Mouse (Mus musculus) lung, postnatal 0 days (tissue): Measurements from ENCODE around the gene Plpp1. TPM values are rescaled to one million over a fixed set of nuclear protein-coding genes. Genes with fewer than 3 reads are reported as not detected.

Experiments
- ATAC-seq: fragments of 200-750 bp; cut with Nextera tagmentation; 2 replicates; pipeline ENCODE4 v1.8.0; 2017; ENCODE audit warnings: moderate library complexity
- DNase-seq: peaks from one replicate; pipeline ENCODE4 v3.0.0-alpha.2; 2016; ENCODE audit warnings: low spot score
- H3K27ac ChIP-seq: fragments of 300-500 bp; sonication (generic); 2 replicates; pipeline ENCODE4 v1.5.1; 2014; ENCODE audit warnings: antibody characterized with exemption, mild to moderate bottlenecking, low read length, mixed read lengths
- H3K27me3 ChIP-seq: fragments of 300-500 bp; sonication (generic); replicated peaks from 2 replicates; pipeline ENCODE4 v1.6.1; 2014; ENCODE audit warnings: low read length, mixed read lengths; ENCODE audit not compliant: insufficient read depth
- H3K36me3 ChIP-seq: fragments of 300-500 bp; sonication (generic); 2 replicates; pipeline ENCODE4 v1.6.1; 2014; ENCODE audit warnings: low read length, mixed read lengths; ENCODE audit not compliant: insufficient read depth
- H3K4me1 ChIP-seq: fragments of 300-500 bp; sonication (generic); 2 replicates; pipeline ENCODE4 v1.6.1; 2014; ENCODE audit warnings: antibody characterized with exemption, low read depth, low read length, mixed read lengths; ENCODE audit not compliant: insufficient read depth
- H3K4me2 ChIP-seq: fragments of 300-500 bp; sonication (generic); replicated peaks from 2 replicates; pipeline ENCODE4 v1.6.1; 2014; ENCODE audit warnings: low read depth, mild to moderate bottlenecking, low read length, moderate library complexity, mixed read lengths
- H3K4me3 ChIP-seq: fragments of 300-500 bp; sonication (generic); 2 replicates; pipeline ENCODE4 v1.5.1; 2014; ENCODE audit warnings: low read depth, low read length
- H3K9ac ChIP-seq: fragments of 300-500 bp; sonication (generic); replicated peaks from 2 replicates; pipeline ENCODE4 v1.6.1; 2014; ENCODE audit warnings: low read depth, mild to moderate bottlenecking
- H3K9me3 ChIP-seq: fragments of 300-500 bp; sonication (generic); 2 replicates; pipeline ENCODE4 v1.6.1; 2016; ENCODE audit warnings: low read length, mixed read lengths
- CTCF ChIP-seq: IDR thresholded peaks from 2 replicates; pipeline ENCODE4 v1.5.1; 2016; ENCODE audit warnings: antibody characterized with exemption, mild to moderate bottlenecking
- EP300 ChIP-seq: IDR thresholded peaks from 2 replicates; pipeline ENCODE4 v1.6.1; 2016; ENCODE audit warnings: antibody characterized with exemption, mild to moderate bottlenecking, control low read depth
- WGBS: fragments of 180-500 bp; shearing (Covaris S2); extraction: QIAGEN DNeasy Blood & Tissue Kit; methylation state at CpG from one replicate; pipeline ENCODE4 v1.1.7; 2014; 5-methylcytosine and 5-hydroxymethylcytosine counted together
- polyA plus RNA-seq: library from polyadenylated mRNA; unstranded; fragments of >200 nt; fragmentation: Nextera tagmentation; extraction: Ambion mirVana; gene quantifications from 2 replicates; pipeline ENCODE4 v1.2.1, GENCODE M21; 2015

Plpp1 gene
- polyA plus RNA-seq, 1 experiment from 2014 or later, result 292 TPM

DNA sequence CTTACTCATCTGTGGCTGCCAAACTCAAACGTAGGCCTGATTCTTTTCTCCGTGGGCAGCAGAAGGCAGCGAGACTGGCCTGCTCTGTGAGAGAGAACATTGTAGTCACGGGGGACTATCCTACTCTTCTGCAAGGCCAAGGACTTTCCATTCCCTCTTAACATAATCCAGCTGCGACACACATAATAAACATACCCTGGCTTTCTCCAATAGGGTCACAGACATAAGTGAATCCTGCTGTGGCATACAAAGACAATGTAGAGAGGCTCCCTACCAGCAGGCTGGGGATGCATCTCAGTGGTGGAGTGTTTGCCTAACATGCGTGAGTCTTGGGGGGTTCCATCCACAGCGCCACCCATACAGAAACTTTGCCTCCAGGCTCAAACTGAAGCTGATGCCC, 15.3 kb upstream of the Plpp1 start:
- no peak for TF ChIP-seq EP300
- no peak for TF ChIP-seq CTCF
- no peak overlapping the region for H3K9ac ChIP-seq
- 77% methylated on average over 7 of the region's 7 CpGs for WGBS
- H3K36me3 ChIP-seq, result no peaks in the 10 kb centered on the region
- H3K4me2 ChIP-seq, result no peak overlapping the region
- ATAC-seq, result no peak
- no peak overlapping the region for H3K27ac ChIP-seq
- no peaks in the 10 kb centered on the region for H3K4me1 ChIP-seq
- DNase-seq, result no peak
- H3K27me3 ChIP-seq, result no peaks in the 10 kb centered on the region
- H3K4me3 ChIP-seq, result no peak overlapping the region
- H3K9me3 ChIP-seq, result no peaks in the 10 kb centered on the region

DNA sequence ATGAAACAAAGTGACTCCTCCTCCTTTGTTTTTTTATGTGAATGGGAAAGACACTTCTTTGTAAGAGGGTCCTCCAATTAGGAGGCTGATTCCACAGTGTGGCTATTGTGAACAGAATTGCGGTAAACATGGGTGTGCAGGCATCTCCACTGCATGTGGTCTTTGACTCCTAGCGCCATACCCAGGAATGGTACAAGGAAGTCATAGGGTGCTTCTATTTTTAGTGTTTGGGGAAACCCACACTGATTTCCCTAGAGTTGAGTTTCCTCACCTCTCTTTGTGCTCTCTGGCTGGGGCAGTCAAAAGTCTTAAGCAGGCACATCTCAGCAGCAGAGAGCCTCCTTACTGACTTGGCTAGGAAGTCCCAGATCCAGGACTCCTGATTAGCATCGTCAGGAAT, 14.4 kb upstream of the Plpp1 start:
- WGBS, result 69% methylated on average over 3 of the region's 3 CpGs
- no peak overlapping the region for H3K9ac ChIP-seq
- ATAC-seq, result no peak
- no peaks in the 10 kb centered on the region for H3K4me1 ChIP-seq
- no peaks in the 10 kb centered on the region for H3K27me3 ChIP-seq
- no peak overlapping the region for H3K27ac ChIP-seq
- TF ChIP-seq CTCF (no peak), EP300 (no peak)
- no peak overlapping the region for H3K4me2 ChIP-seq
- no peak overlapping the region for H3K4me3 ChIP-seq
- DNase-seq, result no peak
- no peaks in the 10 kb centered on the region for H3K36me3 ChIP-seq
- H3K9me3 ChIP-seq, result no peaks in the 10 kb centered on the region

DNA sequence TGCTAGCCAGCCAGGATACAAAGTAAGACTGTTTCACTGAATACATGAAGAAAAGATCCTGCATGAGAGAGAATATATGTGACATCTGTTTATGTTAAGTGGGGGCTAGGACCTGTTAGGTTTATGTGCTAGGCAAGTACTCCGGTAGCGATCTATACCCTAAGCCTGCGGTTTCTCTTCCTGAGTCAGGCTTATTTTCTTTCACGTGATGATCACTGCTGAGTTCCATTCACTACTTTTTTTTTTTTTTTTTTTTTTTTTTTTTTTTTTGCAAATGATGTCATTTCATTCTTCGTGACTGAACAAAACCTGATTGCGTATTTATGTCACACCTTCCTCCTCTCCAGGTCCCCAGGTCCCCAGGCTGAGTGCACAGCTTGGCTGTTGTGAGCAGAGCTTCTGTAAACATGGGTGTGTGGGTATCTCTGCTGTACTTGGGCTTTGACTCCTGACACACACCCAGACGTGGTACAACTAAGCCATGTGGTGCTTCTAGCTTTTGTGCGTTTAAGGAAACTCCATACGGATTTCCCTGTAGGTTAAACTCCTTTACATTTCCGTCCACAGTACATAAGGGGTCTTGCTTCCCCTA, 13.6 kb upstream of the Plpp1 start:
- Histone ChIP-seq H3K27me3 (no peaks in the 10 kb centered on the region), H3K27ac (no peak overlapping the region), H3K36me3 (no peaks in the 10 kb centered on the region), H3K9me3 (no peaks in the 10 kb centered on the region), H3K9ac (no peak overlapping the region), H3K4me3 (no peak overlapping the region), H3K4me2 (no peak overlapping the region), H3K4me1 (no peaks in the 10 kb centered on the region)
- no peak for ATAC-seq
- 64% methylated on average over 10 of the region's 10 CpGs for WGBS
- TF ChIP-seq EP300 (no peak), CTCF (no peak)
- DNase-seq, result no peak

DNA sequence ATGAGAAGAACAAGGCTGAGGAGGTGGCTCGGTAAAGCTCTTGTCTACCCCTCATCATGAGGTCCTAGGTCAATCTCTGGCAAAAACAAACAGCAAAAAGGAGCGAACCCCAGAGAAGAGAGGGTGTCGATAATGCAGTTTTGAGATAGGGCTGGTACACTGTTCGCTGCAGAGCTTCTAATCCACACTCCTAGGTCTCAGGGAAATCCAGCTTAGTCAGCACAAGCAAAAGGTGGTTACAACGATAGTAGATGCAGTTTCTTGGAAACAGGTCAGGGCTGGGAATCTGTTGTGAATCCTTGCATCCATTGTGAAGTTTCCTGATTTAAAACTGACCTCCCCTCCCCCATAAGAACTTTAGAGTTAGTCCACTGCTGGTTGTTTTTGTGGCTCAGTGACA, 9.8 kb upstream of the Plpp1 start:
- H3K4me3 ChIP-seq, result no peak overlapping the region
- no peak for DNase-seq
- WGBS, result 77% methylated on average over 5 of the region's 5 CpGs
- no peak for ATAC-seq
- no peaks in the 10 kb centered on the region for H3K27me3 ChIP-seq
- H3K9ac ChIP-seq, result no peak overlapping the region
- H3K36me3 ChIP-seq, result no peaks in the 10 kb centered on the region
- no peaks in the 10 kb centered on the region for H3K9me3 ChIP-seq
- H3K4me1 ChIP-seq, result no peaks in the 10 kb centered on the region
- H3K4me2 ChIP-seq, result no peak overlapping the region
- H3K27ac ChIP-seq, result no peak overlapping the region
- TF ChIP-seq CTCF (no peak), EP300 (no peak)

DNA sequence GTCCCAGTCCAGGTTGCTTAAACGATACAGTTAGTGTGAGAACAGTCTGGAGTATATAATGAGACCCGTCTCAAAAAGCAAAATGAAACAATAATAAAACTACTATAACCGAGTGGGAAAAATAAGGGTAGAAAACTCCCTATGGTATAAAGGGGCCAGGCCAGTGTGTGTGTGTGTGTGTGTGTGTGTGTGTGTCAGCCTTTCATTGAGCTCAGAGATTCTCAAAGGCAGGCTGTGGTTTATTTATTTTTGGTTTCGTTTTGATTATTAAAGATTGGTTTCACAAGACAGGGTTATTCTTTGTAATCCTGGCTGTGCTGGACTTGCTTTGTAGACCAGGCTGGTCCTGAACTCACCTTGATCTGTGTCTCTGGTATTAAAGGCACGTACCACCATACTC, 8.7 kb upstream of the Plpp1 start:
- Histone ChIP-seq H3K36me3 (no peaks in the 10 kb centered on the region), H3K4me1 (no peaks in the 10 kb centered on the region), H3K9ac (no peak overlapping the region), H3K9me3 (no peaks in the 10 kb centered on the region), H3K4me2 (no peak overlapping the region), H3K27ac (no peak overlapping the region), H3K4me3 (no peak overlapping the region), H3K27me3 (no peaks in the 10 kb centered on the region)
- no peak for TF ChIP-seq CTCF
- TF ChIP-seq EP300, result no peak
- ATAC-seq (no peak), DNase-seq (no peak)
- WGBS, result 54% methylated on average over 5 of the region's 5 CpGs

DNA sequence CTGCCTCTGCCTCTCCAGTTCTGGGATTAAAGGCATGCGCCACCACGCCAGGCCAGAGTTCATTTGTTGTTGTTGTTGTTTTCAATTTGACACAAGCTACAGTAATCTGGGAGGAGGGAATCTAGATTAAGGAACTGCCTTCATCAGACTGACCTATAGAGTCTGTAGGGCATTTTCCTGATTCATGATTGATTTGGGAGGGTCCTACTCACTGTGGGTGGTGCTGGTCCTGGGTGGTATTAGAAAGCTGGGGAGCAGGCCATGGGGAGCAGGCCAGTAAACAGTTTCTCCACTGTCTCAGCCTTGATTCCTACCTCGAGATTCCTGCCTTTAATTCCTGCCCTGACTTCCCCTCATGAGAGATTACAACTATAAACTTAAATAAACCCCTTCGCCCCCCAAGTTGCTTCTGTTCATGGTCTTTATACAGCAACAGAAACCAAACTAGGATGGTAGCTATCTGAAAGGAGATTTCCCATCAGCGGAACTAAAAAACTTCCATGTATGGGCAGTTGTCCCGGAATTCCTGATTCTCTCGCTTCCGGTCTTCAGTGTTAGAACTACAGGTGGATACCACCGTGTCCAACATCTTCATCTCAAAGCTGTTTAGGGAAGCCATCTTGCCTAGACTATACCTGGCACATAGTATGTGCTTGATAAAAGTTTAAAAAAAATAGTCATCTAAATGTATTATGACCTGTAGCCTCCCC, 2.2 kb upstream of the Plpp1 start:
- no peak for TF ChIP-seq EP300
- no peak for TF ChIP-seq CTCF
- Histone ChIP-seq H3K4me3 (no peak overlapping the region), H3K9me3 (no peaks in the 10 kb centered on the region), H3K36me3 (no peaks in the 10 kb centered on the region), H3K27ac (no peak overlapping the region), H3K4me1 (no peaks in the 10 kb centered on the region), H3K4me2 (no peak overlapping the region), H3K9ac (no peak overlapping the region), H3K27me3 (no peaks in the 10 kb centered on the region)
- no peak for DNase-seq
- no peak for ATAC-seq
- WGBS, result 93% methylated on average over 9 of the region's 9 CpGs
